Mouse (Mus musculus): Measurements from ENCODE around the gene Crym. TPM values are rescaled to one million over a fixed set of nuclear protein-coding genes. Genes with fewer than 3 reads are reported as not detected.
A peak's percentile ranks its signal among the peaks of the same experiment; 100 is the strongest.

Crym gene
- 1 to 10 TPM; 1.5 to 2.7 TPM for total RNA-seq (2021)
- long read RNA-seq, experiment 1, partial matches to known transcripts: 1 of 2 reads
- long read RNA-seq, experiment 1, other reads (novel, unspliced or antisense): 0 of 2 reads
- long read RNA-seq, experiment 2, partial matches to known transcripts: 1 of 3 reads
- long read RNA-seq, experiment 2, other reads (novel, unspliced or antisense): 0 of 3 reads

GRCm38 (mm10) chr7:120201771-120202170 is at the start of gene Crym:
TSS of gene Crym (minus strand) at chr7:120202111.
- peak; percentile 16 for DNase-seq

- peak; percentile 7 for DNase-seq
These were observed 39.2 kb upstream of the Crym start for GRCm38 (mm10) chr7:120241092-120241491.

- no peak for DNase-seq
These were observed 26.6 kb upstream of the Crym start for GRCm38 (mm10) chr7:120228541-120228940.

- DNase-seq: no peak
These were observed 4.1 kb upstream of the Crym start for GRCm38 (mm10) chr7:120205989-120206388.

- peak; percentile 94 for DNase-seq
These were observed 1.9 kb upstream of the Crym start, which contains the start of gene Abca14 for GRCm38 (mm10) chr7:120203789-120204188. TSS of gene Abca14 (plus strand) at chr7:120203961.

- DNase-seq: peak; percentile 36
These were observed 623 bp downstream of the Crym start for GRCm38 (mm10) chr7:120201231-120201744.

- no peak for DNase-seq
These were observed 6.7 kb downstream of the Crym start for GRCm38 (mm10) chr7:120195207-120195606.

GRCm38 (mm10) chr7:120192816-120193215 is 9.1 kb downstream of the Crym start:
- peak; percentile 12 for DNase-seq

GRCm38 (mm10) chr7:120192207-120192606 is 9.7 kb downstream of the Crym start:
- peak; percentile 21 for DNase-seq

- peak; percentile 29 for DNase-seq
These were observed 11.7 kb downstream of the Crym start for GRCm38 (mm10) chr7:120190150-120190665.

GRCm38 (mm10) chr7:120189369-120190149 is 12.4 kb downstream of the Crym start:
- no peak for DNase-seq

- DNase-seq: no peak
These were observed 13.0 kb downstream of the Crym start for GRCm38 (mm10) chr7:120188946-120189345.

GRCm38 (mm10) chr7:120182891-120183290 is 19.0 kb downstream of the Crym start:
- no peak for DNase-seq

GRCm38 (mm10) chr7:120181401-120182230 is 20.3 kb downstream of the Crym start:
- no peak for DNase-seq

GRCm38 (mm10) chr7:120180547-120180946 is 21.4 kb downstream of the Crym start:
- no peak for DNase-seq

GRCm38 (mm10) chr7:120178935-120179334 is 23.0 kb downstream of the Crym start:
- no peak for DNase-seq

- DNase-seq: no peak
These were observed 24.3 kb downstream of the Crym start for GRCm38 (mm10) chr7:120177611-120178010.

GRCm38 (mm10) chr7:120174723-120175504 is 27.0 kb downstream of the Crym start:
- no peak for DNase-seq

GRCm38 (mm10) chr7:120173603-120174244 is 28.2 kb downstream of the Crym start, which contains the start of gene Anks4b:
TSS of gene Anks4b (plus strand) at chr7:120173858.
- DNase-seq: peak; percentile 37

GRCm38 (mm10) chr7:120172188-120172700 is 29.7 kb downstream of the Crym start:
- DNase-seq: no peak
